Mouse (Mus musculus): ENCODE measurements around the gene Zfp78. TPM values are rescaled to one million over a fixed set of nuclear protein-coding genes. Genes with fewer than 3 reads are reported as not detected.
A peak's percentile ranks its signal among the peaks of the same experiment; 100 is the strongest.

Gene Zfp78
- polyA plus RNA-seq, 1 experiment from 2014 or later = 1.1 TPM

- Histone ChIP-seq H3K9me3 (peaks cover under 1% of the 10 kb centered on the region; the same call in 1 of the 2 replicates), H3K27ac (replicated peaks) (no peak overlapping the region), H3K4me1 (0 out of 2 replicates have a peak, but pooled peaks cover under 1% of the 10 kb centered on the region), H3K4me3 (no peak overlapping the region), H3K9ac (no peak overlapping the region), H3K4me2 (no peak overlapping the region), H3K27me3 (replicated peaks) (no peaks in the 10 kb centered on the region), H3K36me3 (peaks cover 71% of the 10 kb centered on the region)
- 57% methylated on average over 5 of the region's 5 CpGs for WGBS
- ATAC-seq (ENCODE audit: extremely low read depth, insufficient number of reproducible peaks, low FRiP score, low TSS enrichment) = no peak
These were observed 26.4 kb downstream of the Zfp78 start for GRCm38 (mm10) chr7:6389449-6389848.

GRCm38 (mm10) chr7:6397996-6398975, 35.2 kb downstream of the Zfp78 start, which contains the start of gene Smim17:
Smim17 (plus strand) TSS chr7:6398715.
- ATAC-seq (ENCODE audit: extremely low read depth, insufficient number of reproducible peaks, low FRiP score, low TSS enrichment) = no peak
- 23% methylated on average over 25 of the region's 25 CpGs for WGBS
- peak within 1 kb of the TSS; percentile 77 for H3K9ac ChIP-seq
- peak within 1 kb of the TSS; percentile 60 for H3K4me3 ChIP-seq
- H3K9me3 ChIP-seq = peaks cover 2% of the 10 kb centered on the region; the same call in 1 of the 2 replicates
- H3K27ac ChIP-seq (replicated peaks) = no peak within 1 kb of the TSS
- H3K36me3 ChIP-seq = peaks cover 30% of the 10 kb centered on the region
- H3K4me2 ChIP-seq = peak within 1 kb of the TSS; percentile 74
- H3K4me1 ChIP-seq = peaks cover 9% of the 10 kb centered on the region; the same call in 1 of the 2 replicates
- no peaks in the 10 kb centered on the region for H3K27me3 ChIP-seq (replicated peaks)

DNA sequence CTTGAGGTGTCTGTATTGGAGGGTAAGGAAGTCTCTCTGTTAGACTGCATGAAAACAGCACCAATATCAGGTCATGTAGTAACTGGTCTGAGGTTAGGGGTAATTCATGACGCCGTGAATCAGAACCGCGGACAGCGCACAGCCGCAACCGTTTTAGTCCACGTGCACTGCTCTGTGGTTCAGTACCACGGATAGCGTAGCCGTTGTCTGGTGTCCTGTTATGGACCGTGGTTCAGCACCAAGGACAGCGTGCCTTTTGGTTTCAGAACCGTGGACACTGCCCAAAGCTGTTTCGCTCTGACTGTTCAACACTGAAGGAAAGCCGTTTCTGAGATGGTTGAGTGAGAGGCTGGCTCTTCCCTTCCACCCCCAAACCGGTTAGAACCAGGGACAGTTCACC, 47.0 kb downstream of the Zfp78 start, which contains the start of gene Gm20715:
Gene Gm20715 (plus strand): TSS at position 235 of the 400 bp plus-strand sequence.
- Histone ChIP-seq H3K4me1 (no peaks in the 10 kb centered on the region), H3K9ac (no peak within 1 kb of the TSS), H3K4me2 (no peak within 1 kb of the TSS), H3K9me3 (peaks cover 4% of the 10 kb centered on the region), H3K27ac (replicated peaks) (no peak within 1 kb of the TSS), H3K27me3 (replicated peaks) (peaks cover 6% of the 10 kb centered on the region), H3K4me3 (no peak within 1 kb of the TSS), H3K36me3 (no peaks in the 10 kb centered on the region)
- peak; percentile 66; the same call in 1 of the 2 replicates for ATAC-seq (ENCODE audit: extremely low read depth, insufficient number of reproducible peaks, low FRiP score, low TSS enrichment)
- WGBS = 1% methylated on average over 17 of the region's 17 CpGs

GRCm38 (mm10) chr7:6414626-6415441, 51.8 kb downstream of the Zfp78 start:
- no peak overlapping the region for H3K4me3 ChIP-seq
- H3K4me1 ChIP-seq = no peaks in the 10 kb centered on the region
- 7% methylated on average over 21 of the region's 22 CpGs for WGBS
- H3K9me3 ChIP-seq = peaks cover 4% of the 10 kb centered on the region
- H3K4me2 ChIP-seq = no peak overlapping the region
- no peak overlapping the region for H3K27ac ChIP-seq (replicated peaks)
- no peak for ATAC-seq (ENCODE audit: extremely low read depth, insufficient number of reproducible peaks, low FRiP score, low TSS enrichment)
- peaks cover 16% of the 10 kb centered on the region for H3K27me3 ChIP-seq (replicated peaks)
- H3K9ac ChIP-seq = no peak overlapping the region
- no peaks in the 10 kb centered on the region for H3K36me3 ChIP-seq

- H3K4me1 ChIP-seq = no peaks in the 10 kb centered on the region
- H3K4me2 ChIP-seq = no peak overlapping the region
- peaks cover 4% of the 10 kb centered on the region for H3K9me3 ChIP-seq
- no peak overlapping the region for H3K4me3 ChIP-seq
- 14% methylated on average over 8 of the region's 8 CpGs for WGBS
- no peak overlapping the region for H3K9ac ChIP-seq
- ATAC-seq (ENCODE audit: extremely low read depth, insufficient number of reproducible peaks, low FRiP score, low TSS enrichment) = no peak
- peaks cover 16% of the 10 kb centered on the region for H3K27me3 ChIP-seq (replicated peaks)
- H3K27ac ChIP-seq (replicated peaks) = no peak overlapping the region
- no peaks in the 10 kb centered on the region for H3K36me3 ChIP-seq
These were observed 52.3 kb downstream of the Zfp78 start for GRCm38 (mm10) chr7:6415442-6415787.

DNA sequence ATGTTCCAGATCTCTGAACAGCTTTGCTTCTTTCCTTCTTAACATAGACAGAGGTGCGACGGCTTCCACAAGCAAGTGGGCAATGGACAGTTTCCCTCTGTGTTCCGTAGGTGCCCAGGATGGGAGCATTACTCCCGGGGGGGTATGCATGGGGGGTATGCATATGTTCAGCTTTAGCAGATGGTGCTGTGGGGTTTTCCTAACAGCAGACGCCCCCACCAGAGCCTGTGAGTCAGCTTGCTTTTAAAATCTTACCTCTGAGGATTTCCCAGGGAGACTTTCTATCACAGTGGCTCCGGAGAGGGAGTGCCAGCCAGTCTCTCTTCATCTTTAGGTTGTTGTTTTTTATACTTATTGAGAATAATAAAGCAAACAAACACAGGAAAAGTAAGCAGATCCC, 56.8 kb downstream of the Zfp78 start:
- 76% methylated on average over 6 of the region's 6 CpGs for WGBS
- peaks cover 11% of the 10 kb centered on the region for H3K27me3 ChIP-seq (replicated peaks)
- H3K4me2 ChIP-seq = no peak overlapping the region
- H3K27ac ChIP-seq (replicated peaks) = no peak overlapping the region
- H3K4me3 ChIP-seq = no peak overlapping the region
- H3K9ac ChIP-seq = no peak overlapping the region
- no peaks in the 10 kb centered on the region for H3K4me1 ChIP-seq
- no peaks in the 10 kb centered on the region for H3K36me3 ChIP-seq
- 0 out of 2 replicates have a peak, but pooled peaks cover 6% of the 10 kb centered on the region for H3K9me3 ChIP-seq
- no peak for ATAC-seq (ENCODE audit: extremely low read depth, insufficient number of reproducible peaks, low FRiP score, low TSS enrichment)

DNA sequence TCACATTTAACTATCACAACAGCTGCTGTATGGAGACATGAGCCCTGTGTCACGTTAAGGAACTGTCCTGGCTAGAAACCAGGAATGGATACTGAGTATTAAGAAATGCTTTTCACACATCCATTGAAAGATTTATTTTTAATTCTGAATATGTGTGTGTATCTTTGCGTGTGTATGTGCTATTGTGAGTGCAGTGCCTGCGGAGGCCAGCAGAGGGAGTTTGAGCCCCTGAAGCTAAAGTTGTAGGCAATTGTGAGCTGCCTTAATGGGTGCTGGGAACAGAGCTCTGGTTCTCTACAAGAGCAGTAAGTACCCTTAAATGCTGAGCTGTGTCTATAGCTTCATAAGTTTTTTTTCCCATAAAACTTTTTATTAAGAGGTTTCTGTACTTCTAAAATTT, 66.3 kb downstream of the Zfp78 start:
- no peak for ATAC-seq (ENCODE audit: extremely low read depth, insufficient number of reproducible peaks, low FRiP score, low TSS enrichment)
- no peak overlapping the region for H3K27ac ChIP-seq (replicated peaks)
- H3K36me3 ChIP-seq = no peaks in the 10 kb centered on the region
- peaks cover 5% of the 10 kb centered on the region for H3K9me3 ChIP-seq
- H3K27me3 ChIP-seq (replicated peaks) = no peaks in the 10 kb centered on the region
- H3K4me1 ChIP-seq = no peaks in the 10 kb centered on the region
- H3K4me3 ChIP-seq = no peak overlapping the region
- 78% methylated on average over 3 of the region's 3 CpGs for WGBS
- H3K4me2 ChIP-seq = no peak overlapping the region
- H3K9ac ChIP-seq = no peak overlapping the region

DNA sequence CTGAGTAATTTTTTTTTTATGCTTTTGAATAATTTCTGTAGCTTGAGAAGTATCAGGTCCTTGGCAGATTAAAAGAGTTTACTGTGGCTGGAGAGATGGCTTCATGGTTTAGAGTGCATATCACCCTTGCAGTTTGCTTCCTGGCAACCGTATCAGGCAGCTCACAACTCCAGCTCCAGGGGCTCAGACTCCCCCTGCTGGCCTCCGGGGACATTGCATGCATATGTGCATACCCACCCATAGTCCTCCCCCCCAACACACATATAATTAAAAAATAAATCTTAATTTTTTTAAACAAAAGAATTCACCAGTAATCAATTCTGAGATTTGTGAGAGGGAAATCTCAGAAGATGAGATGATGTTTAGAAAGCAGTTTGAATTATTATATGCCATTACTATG, 67.3 kb downstream of the Zfp78 start:
- no peak for ATAC-seq (ENCODE audit: extremely low read depth, insufficient number of reproducible peaks, low FRiP score, low TSS enrichment)
- 40% methylated on average over 2 of the region's 2 CpGs for WGBS
- H3K9me3 ChIP-seq = peaks cover 5% of the 10 kb centered on the region

More for the DNA sequence above, 67.3 kb downstream of the Zfp78 start:
- Histone ChIP-seq H3K27ac (replicated peaks) (no peak overlapping the region), H3K27me3 (replicated peaks) (no peaks in the 10 kb centered on the region), H3K4me1 (no peaks in the 10 kb centered on the region), H3K4me3 (no peak overlapping the region), H3K4me2 (no peak overlapping the region), H3K9ac (no peak overlapping the region), H3K36me3 (no peaks in the 10 kb centered on the region)

Other genes with a start within 250 kb of the Zfp78 start
- gene Zfp787, start 207.3 kb upstream of the Zfp78 start, polyA plus RNA-seq (2015; fragmentation: Nextera tagmentation; extraction: Ambion mirVana) = 19.1 and 20.0 TPM in 2 replicates
- 26.8 and 34.0 TPM in 2 replicates for gene Zfp444, start 191.1 kb upstream of the Zfp78 start, polyA plus RNA-seq (2015; fragmentation: Nextera tagmentation; extraction: Ambion mirVana)
- not detected in 2 replicates for gene Galp, start 166.2 kb upstream of the Zfp78 start, polyA plus RNA-seq (2015; fragmentation: Nextera tagmentation; extraction: Ambion mirVana)
- not detected in 2 replicates for gene Zscan5b, start 141.0 kb upstream of the Zfp78 start, polyA plus RNA-seq (2015; fragmentation: Nextera tagmentation; extraction: Ambion mirVana)
- gene Epp13, start 110.6 kb upstream of the Zfp78 start, polyA plus RNA-seq (2015; fragmentation: Nextera tagmentation; extraction: Ambion mirVana) = not detected in 2 replicates
- 3.6 and 4.2 TPM in 2 replicates for gene Zfp667, start 76.7 kb upstream of the Zfp78 start, polyA plus RNA-seq (2015; fragmentation: Nextera tagmentation; extraction: Ambion mirVana)
- 2.7 and 4.6 TPM in 2 replicates for gene Zfp583, start 32.0 kb upstream of the Zfp78 start, polyA plus RNA-seq (2015; fragmentation: Nextera tagmentation; extraction: Ambion mirVana)
- 1.0 and 1.2 TPM in 2 replicates for gene Gm3854, start 19.5 kb upstream of the Zfp78 start, polyA plus RNA-seq (2015; fragmentation: Nextera tagmentation; extraction: Ambion mirVana)
- 7.0 and 7.4 TPM in 2 replicates for gene Zfp28, start 20.0 kb downstream of the Zfp78 start, polyA plus RNA-seq (2015; fragmentation: Nextera tagmentation; extraction: Ambion mirVana)
- not detected in 2 replicates for gene Smim17, start 35.4 kb downstream of the Zfp78 start, polyA plus RNA-seq (2015; fragmentation: Nextera tagmentation; extraction: Ambion mirVana)
- not detected in 2 replicates for gene Gm20715, start 47.0 kb downstream of the Zfp78 start, polyA plus RNA-seq (2015; fragmentation: Nextera tagmentation; extraction: Ambion mirVana)
- not detected in 2 replicates for gene Olfr1344, start 75.4 kb downstream of the Zfp78 start, polyA plus RNA-seq (2015; fragmentation: Nextera tagmentation; extraction: Ambion mirVana)
- not detected in 2 replicates for gene Olfr1336, start 92.9 kb downstream of the Zfp78 start, polyA plus RNA-seq (2015; fragmentation: Nextera tagmentation; extraction: Ambion mirVana)
- not detected in 2 replicates for gene Olfr1346, start 103.8 kb downstream of the Zfp78 start, polyA plus RNA-seq (2015; fragmentation: Nextera tagmentation; extraction: Ambion mirVana)
- gene Olfr5, start 123.7 kb downstream of the Zfp78 start, polyA plus RNA-seq (2015; fragmentation: Nextera tagmentation; extraction: Ambion mirVana) = not detected in 2 replicates
- not detected in 2 replicates for gene Olfr1347, start 136.5 kb downstream of the Zfp78 start, polyA plus RNA-seq (2015; fragmentation: Nextera tagmentation; extraction: Ambion mirVana)
- not detected in 2 replicates for gene Olfr1348, start 145.5 kb downstream of the Zfp78 start, polyA plus RNA-seq (2015; fragmentation: Nextera tagmentation; extraction: Ambion mirVana)
- not detected in 2 replicates for gene Olfr1349, start 159.7 kb downstream of the Zfp78 start, polyA plus RNA-seq (2015; fragmentation: Nextera tagmentation; extraction: Ambion mirVana)
- gene Olfr1350, start 201.6 kb downstream of the Zfp78 start, polyA plus RNA-seq (2015; fragmentation: Nextera tagmentation; extraction: Ambion mirVana) = not detected in 2 replicates

Measured in heart, embryonic 13.5 days (tissue).